Mouse (Mus musculus) thymus, adult 2 months (tissue): ENCODE data around the gene Gm973. TPM values are rescaled to one million over a fixed set of nuclear protein-coding genes. Genes with fewer than 3 reads are reported as not detected.

ENCODE experiments used
- DNase-seq: peaks from one replicate; pipeline ENCODE4 v3.0.0; 2021
- H3K27ac ChIP-seq: fragments of 200-500 bp; 2 replicates; pipeline ENCODE4 v1.5.1; 2012; ENCODE audit warnings: low read length, control low read depth; ENCODE audit not compliant: control insufficient read depth, insufficient read depth
- H3K27me3 ChIP-seq: fragments of 200-500 bp; 2 replicates; pipeline ENCODE4 v1.6.1; 2012; ENCODE audit warnings: mild to moderate bottlenecking, low read length, moderate library complexity, mixed read lengths; ENCODE audit not compliant: control insufficient read depth, insufficient read depth
- H3K36me3 ChIP-seq: fragments of 200-500 bp; 2 replicates; pipeline ENCODE4 v1.6.1; 2012; ENCODE audit warnings: mild to moderate bottlenecking, low read length, moderate library complexity; ENCODE audit not compliant: control insufficient read depth, insufficient read depth
- H3K4me1 ChIP-seq: fragments of 200-500 bp; replicated peaks from 2 replicates; pipeline ENCODE4 v1.6.1; 2012; ENCODE audit warnings: low read length; ENCODE audit not compliant: control insufficient read depth, insufficient read depth
- H3K4me3 ChIP-seq: fragments of 200-500 bp; 2 replicates; pipeline ENCODE4 v1.5.1; 2012; ENCODE audit warnings: mild to moderate bottlenecking, low read length, control low read depth, moderate library complexity; ENCODE audit not compliant: control insufficient read depth, insufficient read depth
- CTCF ChIP-seq: fragments of 200-500 bp; IDR thresholded peaks from 2 replicates; pipeline ENCODE4 v1.5.1; 2012; ENCODE audit warnings: mild to moderate bottlenecking, control low read depth, low read length, moderate library complexity, borderline replicate concordance; ENCODE audit not compliant: control insufficient read depth, poor library complexity, insufficient read depth; ENCODE audit errors: extremely low read depth
- POLR2A ChIP-seq: fragments of 200-500 bp; IDR thresholded peaks from 2 replicates; pipeline ENCODE4 v1.6.1; 2012; ENCODE audit warnings: mild to moderate bottlenecking, low read length, control low read depth, moderate library complexity; ENCODE audit not compliant: control insufficient read depth, poor library complexity, insufficient read depth; ENCODE audit errors: extremely low read depth
- WGBS: fragments of 180-500 bp; shearing (Covaris S2); methylation state at CpG from one replicate; pipeline ENCODE4 v1.1.7; 2018; 5-methylcytosine and 5-hydroxymethylcytosine counted together
- polyA plus RNA-seq: library from polyadenylated mRNA; depleted of rRNA; stranded (reverse); fragments of >200 nt; gene quantifications from 2 replicates; pipeline ENCODE4 v1.2.3, GENCODE M21; 2012

The Gm973 gene
- polyA plus RNA-seq, 1 experiment = 0.09 TPM

DNA sequence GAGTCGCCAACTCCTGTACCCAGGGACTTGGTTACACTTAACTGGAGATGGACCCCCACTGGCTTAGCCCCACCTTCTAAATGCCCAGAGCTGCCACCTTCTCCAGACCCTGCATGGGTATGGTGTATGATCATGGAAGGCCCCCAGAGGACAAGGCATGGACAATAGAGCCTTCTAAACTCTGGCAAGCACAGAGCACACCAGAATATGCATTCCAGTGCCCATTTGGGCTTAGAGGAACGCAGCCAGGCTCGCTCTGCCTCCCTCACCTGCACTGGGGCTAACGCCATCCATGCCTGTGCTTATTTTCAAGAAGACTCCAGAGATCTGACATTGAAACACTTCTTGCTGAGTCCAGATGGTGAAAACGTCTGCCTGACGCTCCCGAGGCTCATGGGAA lies 50.2 kb downstream of the Gm973 start:
- H3K27ac ChIP-seq = no peak overlapping the region
- no peak for TF ChIP-seq POLR2A
- no peaks in the 10 kb centered on the region for H3K27me3 ChIP-seq
- DNase-seq = no peak
- WGBS = 83% methylated on average over 7 of the region's 7 CpGs
- no peaks in the 10 kb centered on the region for H3K36me3 ChIP-seq
- peaks cover 9% of the 10 kb centered on the region; the same call in 1 of the 2 replicates for H3K4me1 ChIP-seq
- no peak overlapping the region for H3K4me3 ChIP-seq

DNA sequence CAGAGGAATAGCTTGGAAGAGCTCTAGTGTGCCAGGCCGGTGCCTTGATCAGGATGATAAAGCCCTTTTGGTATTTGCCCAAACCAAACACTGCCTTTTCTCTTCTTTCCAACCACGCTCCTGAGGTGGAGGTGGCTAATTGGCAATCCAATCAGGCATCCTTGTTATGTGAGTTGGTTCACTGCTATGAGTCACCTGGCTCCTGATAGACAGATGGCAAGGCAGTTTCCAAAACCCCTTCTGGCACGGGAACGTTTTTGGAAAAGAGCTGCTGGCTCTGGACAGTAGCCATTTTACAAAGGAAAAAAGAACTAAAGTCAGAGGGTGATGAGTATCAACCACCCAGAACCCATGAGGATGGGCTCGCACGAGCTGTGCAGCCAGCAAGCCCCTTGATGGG lies 50.9 kb downstream of the Gm973 start:
- no peak for DNase-seq
- TF ChIP-seq CTCF (no peak), POLR2A (no peak)
- H3K4me3 ChIP-seq = no peak overlapping the region
- H3K27ac ChIP-seq = no peak overlapping the region
- H3K27me3 ChIP-seq = no peaks in the 10 kb centered on the region
- peaks cover 9% of the 10 kb centered on the region; the same call in 1 of the 2 replicates for H3K4me1 ChIP-seq
- WGBS = 90% methylated on average over 6 of the region's 6 CpGs
- no peaks in the 10 kb centered on the region for H3K36me3 ChIP-seq

DNA sequence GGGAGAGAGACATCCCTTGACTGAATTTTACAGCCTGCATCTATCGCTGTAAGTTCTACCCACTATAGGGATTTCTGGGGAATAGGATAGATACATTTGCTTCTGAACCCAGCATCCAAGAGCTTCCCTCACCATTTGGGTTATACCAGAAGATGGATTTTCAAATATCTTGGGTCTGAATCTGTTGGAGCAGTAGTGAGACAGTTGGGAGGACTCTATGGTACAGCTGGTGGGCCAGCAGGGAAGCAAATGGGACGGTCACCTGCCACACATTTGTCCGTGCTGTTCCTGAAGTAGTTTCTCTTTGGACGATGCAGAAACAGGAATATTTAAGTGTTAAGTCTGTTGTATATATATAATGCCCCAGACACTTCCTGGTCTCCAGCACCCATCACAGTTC lies 51.5 kb downstream of the Gm973 start:
- TF ChIP-seq POLR2A = no peak
- TF ChIP-seq CTCF = no peak
- H3K27ac ChIP-seq = no peak overlapping the region
- H3K4me1 ChIP-seq = peaks cover 9% of the 10 kb centered on the region; the same call in 1 of the 2 replicates
- H3K27me3 ChIP-seq = no peaks in the 10 kb centered on the region
- DNase-seq = no peak
- WGBS = 98% methylated on average over 4 of the region's 4 CpGs
- H3K36me3 ChIP-seq = no peaks in the 10 kb centered on the region
- no peak overlapping the region for H3K4me3 ChIP-seq

DNA sequence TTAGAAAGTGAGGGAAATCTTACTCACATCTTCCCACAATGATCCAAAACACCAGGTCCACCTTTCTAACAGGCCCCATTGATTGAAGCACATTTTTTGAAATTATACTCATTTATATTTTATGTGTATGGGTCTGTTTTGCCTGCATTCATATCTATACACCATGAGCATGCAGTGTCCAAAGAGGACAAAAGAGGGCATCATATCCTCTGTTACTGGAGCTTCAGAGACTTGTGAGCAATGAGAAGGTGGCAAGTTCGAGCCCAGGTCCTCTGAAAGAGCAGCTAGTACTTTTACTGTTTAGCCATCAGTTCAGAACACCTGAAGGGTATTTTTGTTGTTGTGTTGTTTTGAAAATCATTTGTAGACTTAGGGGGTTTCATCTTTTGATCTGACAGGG lies 52.2 kb downstream of the Gm973 start:
- Histone ChIP-seq H3K4me3 (no peak overlapping the region), H3K27ac (no peak overlapping the region), H3K36me3 (no peaks in the 10 kb centered on the region), H3K4me1 (peaks cover 9% of the 10 kb centered on the region; the same call in 1 of the 2 replicates), H3K27me3 (no peaks in the 10 kb centered on the region)
- TF ChIP-seq CTCF (no peak), POLR2A (no peak)
- WGBS = 91% methylated on average over 1 of the region's 1 CpGs
- DNase-seq = no peak

DNA sequence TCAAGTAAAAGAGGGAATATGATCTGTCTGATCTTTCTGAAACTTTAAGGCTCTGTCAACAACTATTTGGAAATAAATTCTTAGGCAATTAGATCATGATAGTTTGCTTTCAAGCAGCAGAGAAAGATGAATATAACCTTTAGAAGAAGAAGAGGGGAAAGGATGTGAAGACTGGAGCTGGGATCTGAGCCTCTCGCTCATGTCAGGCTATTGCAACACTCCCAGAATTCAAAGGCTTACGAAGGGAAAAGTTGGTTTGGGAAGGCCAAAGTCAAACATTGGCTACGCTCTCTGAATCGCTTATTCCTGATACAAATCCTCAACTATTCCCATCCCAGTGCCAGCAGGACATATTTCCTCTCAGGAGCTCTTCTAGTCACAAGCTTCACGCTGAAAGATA lies 53.2 kb downstream of the Gm973 start:
- Histone ChIP-seq H3K27ac (no peak overlapping the region), H3K36me3 (no peaks in the 10 kb centered on the region), H3K4me3 (no peak overlapping the region), H3K4me1 (peaks cover 9% of the 10 kb centered on the region; the same call in 1 of the 2 replicates), H3K27me3 (no peaks in the 10 kb centered on the region)
- WGBS = 94% methylated on average over 5 of the region's 5 CpGs
- no peak for DNase-seq
- no peak for TF ChIP-seq POLR2A
- no peak for TF ChIP-seq CTCF

DNA sequence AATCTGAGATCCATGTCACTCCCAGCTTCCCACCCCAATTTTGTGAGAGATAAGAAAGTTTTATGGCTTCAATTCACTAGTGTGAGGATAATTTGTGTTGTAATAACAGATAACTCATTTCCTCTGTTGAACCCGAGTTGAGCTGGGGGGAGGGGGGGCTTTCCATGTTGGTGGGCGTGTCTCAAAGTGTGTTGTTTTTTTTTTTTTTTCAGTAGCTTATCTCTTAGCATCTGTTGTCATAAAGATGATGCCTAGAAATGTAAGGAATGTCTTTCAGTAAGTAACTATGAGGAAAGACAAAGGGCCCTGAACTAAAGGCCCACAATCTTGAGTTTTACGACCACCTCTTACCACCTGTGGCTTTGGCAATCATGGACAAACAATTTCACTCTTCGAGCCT lies 54.7 kb downstream of the Gm973 start:
- TF ChIP-seq POLR2A (no peak), CTCF (no peak)
- Histone ChIP-seq H3K4me3 (no peak overlapping the region), H3K36me3 (no peaks in the 10 kb centered on the region), H3K4me1 (peaks cover 6% of the 10 kb centered on the region; the same call in 1 of the 2 replicates), H3K27me3 (no peaks in the 10 kb centered on the region), H3K27ac (no peak overlapping the region)
- DNase-seq = no peak
- 78% methylated on average over 4 of the region's 4 CpGs for WGBS

DNA sequence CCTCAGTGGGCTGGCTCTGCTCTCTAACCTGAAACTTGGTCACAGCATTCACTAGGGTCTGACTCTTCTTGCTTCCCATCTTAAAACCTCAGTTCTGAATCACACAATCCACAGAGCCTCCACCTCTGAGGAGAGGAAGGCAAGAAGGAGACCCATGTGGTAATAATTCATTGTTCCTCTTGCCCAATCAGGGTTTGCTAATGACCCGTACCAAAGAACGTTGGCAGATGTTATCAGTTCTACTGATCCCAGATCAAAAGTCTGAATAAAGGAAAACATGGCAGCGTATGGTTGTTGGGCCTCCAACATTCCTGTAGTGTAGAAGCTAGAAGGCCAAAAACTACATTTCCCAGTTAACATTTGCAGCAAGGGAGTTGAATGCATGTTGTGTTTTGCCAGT lies 55.4 kb downstream of the Gm973 start:
- WGBS = 83% methylated on average over 3 of the region's 3 CpGs
- no peak for DNase-seq
- Histone ChIP-seq H3K36me3 (no peaks in the 10 kb centered on the region), H3K4me3 (no peak overlapping the region), H3K27me3 (no peaks in the 10 kb centered on the region), H3K27ac (no peak overlapping the region), H3K4me1 (no peaks in the 10 kb centered on the region)
- TF ChIP-seq POLR2A (no peak), CTCF (no peak)
